ENCODE assay signal across 19 mouse cellular contexts in the genomic region with DNA sequence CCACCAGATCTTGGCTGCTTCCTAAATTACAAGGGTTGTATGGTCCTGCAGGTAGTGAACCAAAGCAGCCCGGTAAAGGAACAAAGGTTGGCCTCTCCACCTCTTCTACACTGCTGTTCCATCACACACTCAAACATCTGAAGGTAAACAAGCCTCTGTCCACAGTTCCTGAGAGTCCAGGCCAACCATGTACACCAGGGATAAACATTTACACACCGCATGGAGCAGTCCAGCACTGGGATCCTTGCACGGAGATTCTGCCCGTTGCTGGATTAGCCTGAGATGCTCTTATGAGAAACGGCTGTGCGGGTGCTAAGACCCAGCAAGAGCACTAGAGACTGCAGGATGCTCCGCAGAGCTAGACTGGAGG. TPM values are rescaled to one million over a fixed set of nuclear protein-coding genes. Genes with fewer than 3 reads are reported as not detected.
A peak's percentile ranks its signal among the peaks of the same experiment; 100 is the strongest.
DNase-seq lines count a peak whose midpoint lies in the region; ATAC-seq and TF ChIP-seq lines count a peak whose summit lies in the region.
"Had no signal": no experiment of that assay in that cellular context is flagged by ENCODE, and none has a peak within 500 bp of the region (broad histone marks: within the 10 kb centered on the region; RNA-seq: fewer than 3 reads in every experiment).

No protein-coding gene starts in this region.

- peak; percentile 57 for DNase-seq in kidney, adult 18-20 months
- DNase-seq in kidney, postnatal 14 days = peak; percentile 55
- no peak for DNase-seq in liver, embryonic 14.5 days (ENCODE audit: low read depth in 3 of 3, low spot score in 3 of 3)
- DNase-seq in urinary bladder, postnatal 14 days (ENCODE audit: low spot score) = no peak
- DNase-seq in left cerebral cortex, postnatal 14 days (ENCODE audit: low spot score in 2 of 2) = no peak
- DNase-seq in retina, postnatal 1 day = no peak
- DNase-seq: thymus, postnatal 36 days had no signal

- ATAC-seq in kidney, embryonic 15.5 days (replicated peaks; ENCODE audit: low FRiP score) = no peak
- peak; percentile 53 for ATAC-seq in liver, embryonic 14.5 days (ENCODE audit: insufficient read depth)
- ATAC-seq: forebrain, embryonic 15.5 days had no signal

- TF ChIP-seq EP300 in liver, embryonic 14.5 days (IDR thresholded peaks at IDR 0.05; ENCODE audit: low read depth) = no peak

- no peaks in the 10 kb centered on the region for H3K27me3 ChIP-seq in kidney, embryonic 15.5 days
- H3K27me3 ChIP-seq in liver, embryonic 14.5 days (ENCODE audit: control insufficient read depth, insufficient read depth, low read length) = no peaks in the 10 kb centered on the region
- H3K27me3 ChIP-seq: forebrain, embryonic 15.5 days; heart, embryonic 13.5 days had no signal

- 82% methylated on average over 7 of the region's 7 CpGs for WGBS in kidney, embryonic 15.5 days
- 83% methylated on average over 7 of the region's 7 CpGs for WGBS in bone marrow, adult 2 months
- 67% methylated on average over 7 of the region's 7 CpGs for WGBS in liver, embryonic 14.5 days (ENCODE audit: insufficient replicate concordance)

- no peak for TF ChIP-seq CTCF in bone marrow, adult 2 months (IDR thresholded peaks at IDR 0.05; ENCODE audit: control insufficient read depth, insufficient read depth, low read length)
- TF ChIP-seq CTCF in liver, embryonic 14.5 days (IDR thresholded peaks at IDR 0.05; ENCODE audit: low read depth) = no peak

- H3K36me3 ChIP-seq in kidney, embryonic 15.5 days = no peaks in the 10 kb centered on the region
- H3K36me3 ChIP-seq in liver, embryonic 14.5 days (replicated peaks; ENCODE audit: control insufficient read depth, insufficient read depth, low read depth) = no peaks in the 10 kb centered on the region
- H3K36me3 ChIP-seq: embryonic facial prominence, embryonic 10.5 days; forebrain, embryonic 15.5 days; heart, embryonic 13.5 days had no signal

- no peak overlapping the region for H3K4me2 ChIP-seq in kidney, embryonic 15.5 days
- H3K4me2 ChIP-seq in liver, embryonic 14.5 days (ENCODE audit: low read depth) = peak overlapping the region; percentile 13
- H3K4me2 ChIP-seq: forebrain, embryonic 15.5 days; heart, embryonic 13.5 days had no signal

- no peaks in the 10 kb centered on the region for H3K4me1 ChIP-seq in kidney, embryonic 15.5 days
- no peaks in the 10 kb centered on the region; the same call in 1 of the 2 replicates for H3K4me1 ChIP-seq in bone marrow, adult 2 months (ENCODE audit: control insufficient read depth, insufficient read depth, low read length)
- peaks cover 22 to 24% of the 10 kb centered on the region in 2 experiments for H3K4me1 ChIP-seq in liver, embryonic 14.5 days (replicated peaks; ENCODE audit: control insufficient read depth in 2 of 2, insufficient read depth in 2 of 2, low read length in 1 of 2)
- H3K4me1 ChIP-seq: embryonic facial prominence, embryonic 10.5 days; forebrain, embryonic 15.5 days; heart, embryonic 13.5 days had no signal

- no peak overlapping the region for H3K4me3 ChIP-seq in kidney, embryonic 15.5 days (replicated peaks)
- no peak overlapping the region for H3K4me3 ChIP-seq in bone marrow, adult 2 months (replicated peaks; ENCODE audit: control insufficient read depth, low read depth, low read length)
- H3K4me3 ChIP-seq in liver, embryonic 14.5 days (ENCODE audit: insufficient read depth in 1 of 2, low read depth in 2 of 2, low read length in 2 of 2) = no peak overlapping the region
- H3K4me3 ChIP-seq: embryonic facial prominence, embryonic 10.5 days; erythroblast, embryonic 14.5 days; forebrain, embryonic 15.5 days; heart, embryonic 13.5 days; left cerebral cortex, adult 2 months had no signal

- H3K9me3 ChIP-seq in kidney, embryonic 15.5 days (replicated peaks) = no peaks in the 10 kb centered on the region
- no peaks in the 10 kb centered on the region for H3K9me3 ChIP-seq in liver, embryonic 14.5 days (ENCODE audit: control insufficient read depth, low read length)
- H3K9me3 ChIP-seq: forebrain, embryonic 15.5 days; heart, embryonic 13.5 days had no signal

- H3K27ac ChIP-seq in kidney, embryonic 15.5 days = no peak overlapping the region
- peak overlapping the region; percentile 72 for H3K27ac ChIP-seq in bone marrow, adult 2 months (ENCODE audit: control insufficient read depth, insufficient read depth, low read depth, low read length, poor library complexity)
- H3K27ac ChIP-seq in liver, embryonic 14.5 days = peak overlapping the region; percentile 75
- H3K27ac ChIP-seq: embryonic facial prominence, embryonic 10.5 days; forebrain, embryonic 15.5 days; heart, embryonic 13.5 days; left cerebral cortex, adult 2 months had no signal

- no peak for TF ChIP-seq POLR2A in bone marrow, adult 2 months (IDR thresholded peaks at IDR 0.05; ENCODE audit: borderline replicate concordance, control insufficient read depth, low read depth, low read length)

- intact Hi-C loops in left cerebral cortex, postnatal 14 days (cut with DNase I) = no loop called here

- no peak overlapping the region for H3K9ac ChIP-seq in kidney, embryonic 15.5 days
- no peak overlapping the region for H3K9ac ChIP-seq in liver, embryonic 14.5 days (replicated peaks)
- H3K9ac ChIP-seq: forebrain, embryonic 15.5 days; heart, embryonic 13.5 days had no signal

RNA-seq across cellular contexts. Expression of a gene that starts 19.0 kb away (rescaled TPM):
- polyA plus RNA-seq in kidney, embryonic 15.5 days (2015; fragmentation: Nextera tagmentation; extraction: Ambion mirVana) = 0.99 and 1.5 TPM in 2 replicates
- polyA plus RNA-seq in bone marrow, adult 2 months (2011; ENCODE audit: insufficient read depth, insufficient read length, low replicate concordance, missing spikeins) = 3.2 and 21.0 TPM in 2 replicates
- polyA plus RNA-seq in liver, embryonic 14.5 days (2012; rRNA removed) = 28.7 and 29.2 TPM in 2 replicates
- 26.7 and 37.0 TPM in 2 replicates for polyA plus RNA-seq in liver, embryonic 14.5 days (2014; fragmentation: Nextera tagmentation; extraction: Ambion mirVana)
- total RNA-seq in left cerebral cortex, postnatal 14 days (2021) = not detected
- total RNA-seq: hematopoietic stem cell, adult 5-6 weeks; layer of hippocampus, adult 8-10 months; left cerebral cortex, adult 2 months; megakaryocyte progenitor cell, adult 5-6 weeks had no signal
- polyA plus RNA-seq: embryonic facial prominence, embryonic 10.5 days; erythroblast, embryonic 14.5 days; forebrain, embryonic 15.5 days; limb, embryonic 11.5 days; neural tube, embryonic 11.5 days had no signal

RNA-seq across cellular contexts. Expression of a gene that starts 32.3 kb away (rescaled TPM):
- 82.5 and 90.5 TPM in 2 replicates for polyA plus RNA-seq in kidney, embryonic 15.5 days (2015; fragmentation: Nextera tagmentation; extraction: Ambion mirVana)
- 70.7 and 83.3 TPM in 2 replicates for polyA plus RNA-seq in bone marrow, adult 2 months (2011; ENCODE audit: insufficient read depth, insufficient read length, low replicate concordance, missing spikeins)
- polyA plus RNA-seq in liver, embryonic 14.5 days (2012; rRNA removed) = 17.4 and 26.6 TPM in 2 replicates
- 51.4 and 55.1 TPM in 2 replicates for polyA plus RNA-seq in liver, embryonic 14.5 days (2014; fragmentation: Nextera tagmentation; extraction: Ambion mirVana)
- 10 to 100 TPM; 29.2 to 29.7 TPM for total RNA-seq in left cerebral cortex, postnatal 14 days (2021)

RNA-seq across cellular contexts. Expression of a gene that starts 50.4 kb away (rescaled TPM):
- 1.5 and 1.7 TPM in 2 replicates for polyA plus RNA-seq in kidney, embryonic 15.5 days (2015; fragmentation: Nextera tagmentation; extraction: Ambion mirVana)
- polyA plus RNA-seq in bone marrow, adult 2 months (2011; ENCODE audit: insufficient read depth, insufficient read length, low replicate concordance, missing spikeins) = 0.77 and 1.2 TPM in 2 replicates
- polyA plus RNA-seq in liver, embryonic 14.5 days (2012; rRNA removed) = 0.11 and 0.16 TPM in 2 replicates
- polyA plus RNA-seq in liver, embryonic 14.5 days (2014; fragmentation: Nextera tagmentation; extraction: Ambion mirVana) = 0.10 TPM in 1 of 2 replicates, not detected in the other
- total RNA-seq in left cerebral cortex, postnatal 14 days (2021) = 1 to 10 TPM; 6.6 to 8.9 TPM
- total RNA-seq: hematopoietic stem cell, adult 5-6 weeks had no signal

RNA-seq across cellular contexts. Expression of a gene that starts 59.5 kb away (rescaled TPM):
- 11.0 and 11.1 TPM in 2 replicates for polyA plus RNA-seq in kidney, embryonic 15.5 days (2015; fragmentation: Nextera tagmentation; extraction: Ambion mirVana)
- polyA plus RNA-seq in bone marrow, adult 2 months (2011; ENCODE audit: insufficient read depth, insufficient read length, low replicate concordance, missing spikeins) = 27.7 and 34.2 TPM in 2 replicates
- polyA plus RNA-seq in liver, embryonic 14.5 days (2012; rRNA removed) = 2.3 and 2.7 TPM in 2 replicates
- 3.3 and 4.3 TPM in 2 replicates for polyA plus RNA-seq in liver, embryonic 14.5 days (2014; fragmentation: Nextera tagmentation; extraction: Ambion mirVana)
- 10 to 100 TPM; 31.3 to 31.4 TPM for total RNA-seq in left cerebral cortex, postnatal 14 days (2021)

Comparison
In these comparisons a context has a peak if more than half of its experiments do, and no peak if none do; other contexts are left out.
1. DNase-seq: peak in kidney, adult 18-20 months (single experiment) and kidney, postnatal 14 days (single experiment); none in liver, embryonic 14.5 days (0 of 3), urinary bladder, postnatal 14 days (single experiment), left cerebral cortex, postnatal 14 days (0 of 2) and retina, postnatal 1 day (single experiment).